Mouse (Mus musculus) C2C12 (cell line): Measurements from ENCODE around the gene Tdrd5.
A peak's percentile ranks its signal among the peaks of the same experiment; 100 is the strongest.

ENCODE experiments used
- CEBPB ChIP-seq: IDR thresholded peaks from one replicate; pipeline ENCODE4 v1.6.1; 2011; ENCODE audit warnings: low read depth, mild to moderate bottlenecking, control low read depth, moderate library complexity
- CTCF ChIP-seq: IDR thresholded peaks from one replicate; pipeline ENCODE4 v1.5.1; 2011; ENCODE audit not compliant: control insufficient read depth, insufficient read depth, insufficient read length
- FOSL1 ChIP-seq: IDR thresholded peaks from one replicate; pipeline ENCODE4 v1.8.0; 2011; ENCODE audit warnings: mild to moderate bottlenecking, low read length; ENCODE audit not compliant: poor library complexity, insufficient read depth, severe bottlenecking
- MAX ChIP-seq: IDR thresholded peaks from one replicate; pipeline ENCODE4 v1.6.1; 2011; ENCODE audit warnings: mild to moderate bottlenecking, control low read depth
- MYOD1 ChIP-seq: IDR thresholded peaks from one replicate; pipeline ENCODE4 v1.6.1; 2011; ENCODE audit warnings: low read depth; ENCODE audit not compliant: control insufficient read depth, insufficient read length
- USF1 ChIP-seq: IDR thresholded peaks from one replicate; pipeline ENCODE4 v1.6.1; 2011; ENCODE audit warnings: low read depth, mild to moderate bottlenecking, control low read depth, moderate library complexity

- TF ChIP-seq CTCF: no peak
- no peak for TF ChIP-seq CEBPB
- no peak for TF ChIP-seq USF1
- no peak for TF ChIP-seq MAX
- peak; percentile 82 for TF ChIP-seq MYOD1
- no peak for TF ChIP-seq FOSL1
These were observed 42.2 kb upstream of the Tdrd5 start for GRCm38 (mm10) chr1:156345633-156346032.
